Mouse (Mus musculus) kidney, embryonic 14.5 days (tissue): ENCODE results near the gene Rin3. TPM values are rescaled to one million over a fixed set of nuclear protein-coding genes. Genes with fewer than 3 reads are reported as not detected.

Experiments used
- ATAC-seq: fragments of 200-750 bp; cut with Nextera tagmentation; 2 replicates; pipeline ENCODE4 v1.8.0; 2017; ENCODE audit warnings: moderate number of reproducible peaks, mild to moderate bottlenecking, moderate TSS enrichment, moderate library complexity; ENCODE audit not compliant: low FRiP score, low TSS enrichment
- H3K27ac ChIP-seq: fragments of 300-500 bp; sonication (generic); 2 replicates; pipeline ENCODE4 v1.5.1; 2014; ENCODE audit warnings: low read depth, mild to moderate bottlenecking, low read length, moderate library complexity, mixed read lengths
- H3K27me3 ChIP-seq: fragments of 300-500 bp; sonication (generic); 2 replicates; pipeline ENCODE4 v1.6.1; 2014; ENCODE audit warnings: mild to moderate bottlenecking, low read length; ENCODE audit not compliant: control insufficient read depth, insufficient read depth
- H3K36me3 ChIP-seq: fragments of 300-500 bp; sonication (generic); 2 replicates; pipeline ENCODE4 v1.6.1; 2014; ENCODE audit warnings: low read length, mixed read lengths; ENCODE audit not compliant: control insufficient read depth, insufficient read depth
- H3K4me1 ChIP-seq: fragments of 300-500 bp; sonication (generic); 2 replicates; pipeline ENCODE4 v1.6.1; 2014; ENCODE audit warnings: low read length, mixed read lengths; ENCODE audit not compliant: control insufficient read depth, insufficient read depth
- H3K4me2 ChIP-seq: fragments of 300-500 bp; sonication (generic); replicated peaks from 2 replicates; pipeline ENCODE4 v1.6.1; 2014; ENCODE audit warnings: low read depth, mild to moderate bottlenecking, low read length
- H3K4me3 ChIP-seq: fragments of 300-500 bp; sonication (generic); 2 replicates; pipeline ENCODE4 v1.5.1; 2014; ENCODE audit warnings: mild to moderate bottlenecking, low read length
- H3K9ac ChIP-seq: fragments of 300-500 bp; sonication (generic); 2 replicates; pipeline ENCODE4 v1.6.1; 2014; ENCODE audit warnings: low read depth, mild to moderate bottlenecking, low read length, moderate library complexity
- H3K9me3 ChIP-seq: fragments of 300-500 bp; sonication (generic); 2 replicates; pipeline ENCODE4 v1.6.1; 2016; ENCODE audit warnings: low read length; ENCODE audit not compliant: control insufficient read depth
- WGBS: fragments of 180-500 bp; shearing (Covaris S2); extraction: QIAGEN DNeasy Blood & Tissue Kit; methylation state at CpG from one replicate; pipeline ENCODE4 v1.1.7; 2014; 5-methylcytosine and 5-hydroxymethylcytosine counted together
- polyA plus RNA-seq: library from polyadenylated mRNA; unstranded; fragments of >200 nt; fragmentation: Nextera tagmentation; extraction: Ambion mirVana; gene quantifications from 2 replicates; pipeline ENCODE4 v1.2.1, GENCODE M21; 2014

Rin3 gene
- polyA plus RNA-seq, 1 experiment from 2014 or later: 9.2 TPM

DNA sequence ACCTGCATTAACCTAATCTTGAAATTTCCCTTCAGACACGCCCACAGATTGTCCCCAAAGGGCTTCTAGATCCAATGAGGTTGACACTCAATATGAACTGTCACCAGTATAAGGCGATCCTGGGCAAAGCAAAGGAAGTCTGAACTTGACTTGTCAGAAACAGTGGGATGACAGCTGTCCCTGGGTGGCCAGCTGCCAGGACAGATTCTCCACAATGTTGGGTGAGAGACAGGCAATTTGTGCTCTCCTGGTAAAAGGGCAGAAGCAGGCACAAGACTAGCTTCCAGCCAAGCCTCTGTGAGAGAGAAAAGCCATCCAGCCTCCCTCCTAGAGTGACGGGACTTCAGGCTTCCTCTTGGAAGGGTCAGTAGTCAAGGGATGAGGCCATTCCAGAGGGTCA lies 89.5 kb downstream of the Rin3 start:
- no peak overlapping the region for H3K9ac ChIP-seq
- H3K4me1 ChIP-seq: 0 out of 2 replicates have a peak, but pooled peaks cover 5% of the 10 kb centered on the region
- no peak for ATAC-seq
- WGBS: 84% methylated on average over 3 of the region's 3 CpGs
- no peaks in the 10 kb centered on the region for H3K27me3 ChIP-seq
- no peak overlapping the region for H3K27ac ChIP-seq
- no peak overlapping the region for H3K4me3 ChIP-seq
- no peaks in the 10 kb centered on the region for H3K9me3 ChIP-seq
- H3K4me2 ChIP-seq: no peak overlapping the region
- H3K36me3 ChIP-seq: peaks cover 12% of the 10 kb centered on the region; the same call in 1 of the 2 replicates

DNA sequence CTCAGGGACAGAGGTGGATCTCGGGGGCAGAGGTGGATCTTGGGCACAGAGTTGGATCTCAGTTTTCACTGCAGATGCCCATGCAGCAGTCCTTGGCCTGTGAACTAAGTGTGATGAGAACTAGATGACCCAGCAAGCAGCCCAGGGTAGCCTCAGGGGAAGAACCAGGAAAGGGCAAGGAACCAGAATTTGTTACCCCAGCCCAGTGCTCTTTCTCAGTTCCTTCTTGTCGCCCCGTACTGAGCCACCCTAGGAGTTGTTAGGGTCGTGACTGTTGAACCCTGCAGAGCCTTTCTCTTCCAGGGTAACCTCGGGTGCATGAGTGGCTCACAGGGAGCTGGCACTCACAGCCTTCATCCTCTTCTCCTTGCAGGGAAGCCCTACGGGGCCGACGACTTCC lies 99.3 kb downstream of the Rin3 start:
- H3K36me3 ChIP-seq: peaks cover 8% of the 10 kb centered on the region; the same call in 1 of the 2 replicates
- 74% methylated on average over 8 of the region's 8 CpGs for WGBS

DNA sequence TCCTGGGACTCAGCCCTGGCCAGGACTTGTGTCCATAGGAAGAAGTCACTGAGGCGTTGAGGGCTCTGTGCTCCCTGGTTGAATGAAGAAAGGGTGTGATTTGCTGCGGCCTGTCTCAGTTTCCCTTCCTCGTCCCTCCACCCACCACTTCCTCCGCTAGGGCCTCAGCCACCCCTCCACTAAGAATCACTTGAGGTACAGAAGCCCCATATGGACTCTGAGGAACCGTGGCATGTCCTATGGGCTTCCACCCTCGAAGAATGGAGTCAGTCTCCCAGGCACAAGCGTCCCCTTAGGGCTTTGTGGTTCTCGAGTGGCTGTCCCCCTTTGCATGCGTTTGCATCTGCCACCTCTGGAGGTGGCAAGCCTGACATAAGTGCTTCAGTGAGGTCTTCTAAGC lies 100.4 kb downstream of the Rin3 start:
- ATAC-seq: no peak
- H3K27me3 ChIP-seq: no peaks in the 10 kb centered on the region
- WGBS: 87% methylated on average over 9 of the region's 9 CpGs
- no peak overlapping the region for H3K9ac ChIP-seq
- H3K36me3 ChIP-seq: peaks cover 16% of the 10 kb centered on the region; the same call in 1 of the 2 replicates
- no peaks in the 10 kb centered on the region for H3K4me1 ChIP-seq
- H3K4me2 ChIP-seq: no peak overlapping the region
- no peaks in the 10 kb centered on the region for H3K9me3 ChIP-seq
- no peak overlapping the region for H3K27ac ChIP-seq
- H3K4me3 ChIP-seq: no peak overlapping the region

More for the DNA sequence above, 99.3 kb downstream of the Rin3 start:
- H3K9ac ChIP-seq: no peak overlapping the region
- no peak for ATAC-seq
- H3K4me3 ChIP-seq: no peak overlapping the region
- H3K4me1 ChIP-seq: no peaks in the 10 kb centered on the region
- H3K27ac ChIP-seq: no peak overlapping the region
- no peak overlapping the region for H3K4me2 ChIP-seq
- no peaks in the 10 kb centered on the region for H3K9me3 ChIP-seq
- no peaks in the 10 kb centered on the region for H3K27me3 ChIP-seq

DNA sequence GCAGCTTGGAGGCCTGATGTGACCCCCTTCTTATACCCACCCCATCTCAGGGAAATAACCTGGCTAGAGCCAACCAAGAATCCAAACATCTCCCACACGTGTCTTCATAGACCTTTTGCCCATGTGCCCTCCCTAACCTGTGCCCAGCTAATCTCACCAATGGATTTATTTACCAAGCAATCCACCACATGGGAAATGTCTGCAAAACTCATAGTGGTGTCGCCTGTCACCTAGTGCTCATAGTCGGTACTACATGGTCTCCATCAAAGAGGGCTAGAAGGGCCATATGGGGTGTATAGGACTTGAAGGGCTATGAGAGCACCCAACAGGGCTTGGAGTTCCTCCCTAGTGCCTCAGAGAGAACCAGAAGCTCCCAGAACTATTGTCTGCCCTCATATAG lies 102.0 kb downstream of the Rin3 start:
- Histone ChIP-seq H3K4me2 (no peak overlapping the region), H3K27ac (no peak overlapping the region), H3K27me3 (no peaks in the 10 kb centered on the region), H3K4me1 (no peaks in the 10 kb centered on the region), H3K9me3 (no peaks in the 10 kb centered on the region), H3K4me3 (no peak overlapping the region), H3K9ac (no peak overlapping the region), H3K36me3 (peaks cover 20% of the 10 kb centered on the region; the same call in 1 of the 2 replicates)
- no peak for ATAC-seq
- WGBS: 15% methylated on average over 3 of the region's 3 CpGs

DNA sequence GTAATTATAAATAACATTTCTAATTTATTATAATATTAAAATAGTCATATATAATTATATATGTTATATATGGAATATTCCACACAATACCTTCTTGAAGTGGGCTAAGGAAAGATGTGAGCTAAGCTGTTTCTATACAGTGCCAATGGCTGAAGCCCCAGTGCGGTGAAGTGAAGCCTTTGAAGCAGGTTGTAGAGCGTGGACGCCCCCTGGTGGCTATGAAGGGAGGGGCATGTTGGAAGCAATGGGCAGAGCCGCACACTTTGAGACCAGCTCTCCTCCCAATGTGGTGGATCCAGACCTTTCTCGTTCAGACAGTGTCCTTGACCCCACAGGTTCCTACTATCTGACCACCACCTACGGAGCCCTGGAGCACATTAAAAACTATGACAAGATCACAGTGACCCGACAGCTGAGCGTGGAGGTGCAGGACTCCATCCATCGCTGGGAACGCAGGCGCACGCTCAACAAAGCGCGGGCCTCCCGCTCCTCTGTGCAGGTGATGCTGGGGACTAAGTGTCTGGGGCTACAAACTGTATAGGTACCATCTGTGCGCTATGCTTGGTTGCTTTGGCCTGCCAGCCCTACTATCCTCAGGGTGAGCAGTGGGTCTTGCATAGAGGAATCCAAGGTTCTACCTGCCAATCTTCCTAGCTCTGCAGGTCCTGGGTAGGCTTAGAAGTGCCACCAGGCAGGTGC lies 104.5 kb downstream of the Rin3 start:
- ATAC-seq: peak; percentile 83
- no peak overlapping the region for H3K27ac ChIP-seq
- H3K4me3 ChIP-seq: no peak overlapping the region
- no peak overlapping the region for H3K9ac ChIP-seq
- H3K27me3 ChIP-seq: no peaks in the 10 kb centered on the region
- 52% methylated on average over 16 of the region's 16 CpGs for WGBS
- no peak overlapping the region for H3K4me2 ChIP-seq
- H3K9me3 ChIP-seq: no peaks in the 10 kb centered on the region
- H3K36me3 ChIP-seq: peaks cover 28% of the 10 kb centered on the region; the same call in 1 of the 2 replicates
- H3K4me1 ChIP-seq: no peaks in the 10 kb centered on the region

DNA sequence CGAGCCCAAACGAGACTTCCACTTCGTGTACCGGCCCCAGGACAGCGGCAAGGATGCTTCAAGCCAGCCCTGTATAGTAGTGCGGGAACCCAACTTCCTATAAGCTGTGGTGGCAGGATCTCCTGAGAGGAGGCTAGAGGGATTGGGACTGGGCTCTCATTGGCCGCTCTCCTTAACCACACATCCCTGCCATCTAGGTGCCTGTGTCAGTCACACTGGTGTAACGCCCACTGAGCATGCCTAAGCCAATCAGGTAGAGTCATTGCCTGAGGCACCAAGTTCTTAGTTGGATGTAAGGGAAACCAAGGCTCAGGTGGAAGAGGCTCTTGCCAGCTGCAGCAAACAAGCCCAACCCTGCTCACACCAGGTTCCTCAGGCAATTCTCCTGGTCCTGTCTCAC lies 107.2 kb downstream of the Rin3 start:
- Histone ChIP-seq H3K27ac (no peak overlapping the region), H3K4me3 (no peak overlapping the region), H3K4me2 (no peak overlapping the region), H3K27me3 (no peaks in the 10 kb centered on the region), H3K9me3 (no peaks in the 10 kb centered on the region), H3K36me3 (peaks cover 24% of the 10 kb centered on the region; the same call in 1 of the 2 replicates), H3K4me1 (no peaks in the 10 kb centered on the region), H3K9ac (no peak overlapping the region)
- no peak for ATAC-seq
- 34% methylated on average over 8 of the region's 8 CpGs for WGBS

DNA sequence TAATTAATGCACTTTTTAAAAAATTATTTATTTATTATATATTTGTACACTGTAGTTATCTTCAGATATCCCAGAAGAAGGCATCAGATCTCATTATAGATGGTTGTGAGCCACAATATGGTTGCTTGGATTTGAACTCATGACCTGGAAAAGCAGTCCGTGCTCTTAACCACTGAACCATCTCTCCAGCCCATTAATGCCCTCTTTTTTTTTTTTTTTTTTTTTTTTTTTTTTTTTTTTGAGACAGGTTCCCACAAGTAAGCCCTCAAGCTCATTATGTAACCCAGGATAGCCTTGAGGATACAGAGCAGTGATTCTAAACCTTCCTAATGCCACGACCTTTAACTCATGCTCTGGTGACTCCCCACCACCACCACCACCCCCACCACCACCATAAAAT lies 108.3 kb downstream of the Rin3 start:
- H3K9me3 ChIP-seq: no peaks in the 10 kb centered on the region
- 89% methylated on average over 2 of the region's 2 CpGs for WGBS
- 0 out of 2 replicates have a peak, but pooled peaks cover under 1% of the 10 kb centered on the region for H3K4me1 ChIP-seq
- no peak overlapping the region for H3K4me2 ChIP-seq
- H3K4me3 ChIP-seq: no peak overlapping the region
- no peaks in the 10 kb centered on the region for H3K27me3 ChIP-seq
- ATAC-seq: no peak
- no peak overlapping the region for H3K9ac ChIP-seq
- H3K27ac ChIP-seq: no peak overlapping the region
- H3K36me3 ChIP-seq: peaks cover 24% of the 10 kb centered on the region; the same call in 1 of the 2 replicates

DNA sequence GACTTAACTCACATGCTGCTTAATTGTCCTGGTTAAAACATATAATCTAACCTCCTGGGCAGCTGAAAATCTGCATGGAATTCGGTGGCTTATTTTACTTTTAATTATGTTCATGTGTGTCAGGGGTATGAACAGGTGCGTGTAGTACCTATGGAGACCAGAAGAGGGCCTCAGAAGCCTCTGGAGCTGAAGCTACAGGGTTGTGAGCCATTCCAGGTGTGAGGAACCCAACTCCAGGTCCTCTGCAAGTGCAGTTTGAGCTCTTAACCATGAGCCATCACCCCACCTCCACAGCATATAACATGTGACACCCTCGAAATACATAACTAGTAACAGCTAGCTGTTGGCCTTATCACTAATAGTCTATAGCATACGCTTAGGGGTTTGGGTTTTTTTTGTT lies 109.1 kb downstream of the Rin3 start:
- ATAC-seq: no peak
- no peaks in the 10 kb centered on the region for H3K27me3 ChIP-seq
- H3K27ac ChIP-seq: no peak overlapping the region
- no peak overlapping the region for H3K9ac ChIP-seq
- 66% methylated on average over 4 of the region's 4 CpGs for WGBS
- H3K36me3 ChIP-seq: peaks cover 24% of the 10 kb centered on the region; the same call in 1 of the 2 replicates
- H3K4me3 ChIP-seq: no peak overlapping the region
- no peak overlapping the region for H3K4me2 ChIP-seq
- 0 out of 2 replicates have a peak, but pooled peaks cover 3% of the 10 kb centered on the region for H3K4me1 ChIP-seq
- no peaks in the 10 kb centered on the region for H3K9me3 ChIP-seq

DNA sequence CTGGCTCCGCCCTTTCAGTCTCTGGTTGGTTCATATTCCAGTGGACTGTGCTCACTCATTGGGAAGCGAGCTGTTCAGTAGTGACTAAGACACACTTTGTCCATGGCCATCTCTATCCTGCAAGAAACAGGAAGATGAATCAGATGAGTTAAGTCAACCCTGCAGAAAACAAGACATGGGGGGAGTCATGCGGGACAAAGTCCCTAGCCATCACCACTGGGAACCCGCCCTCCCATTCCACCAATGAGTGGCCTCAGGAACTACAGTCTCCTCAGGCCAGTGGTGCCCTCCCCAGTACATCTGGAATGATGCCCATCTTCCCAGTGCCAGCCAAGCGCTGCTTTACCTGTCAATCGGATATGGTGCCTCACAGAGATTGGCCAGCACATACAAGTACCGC lies 111.6 kb downstream of the Rin3 start:
- Histone ChIP-seq H3K27me3 (no peaks in the 10 kb centered on the region), H3K9ac (no peak overlapping the region), H3K4me2 (no peak overlapping the region), H3K27ac (no peak overlapping the region), H3K36me3 (peaks cover 18% of the 10 kb centered on the region; the same call in 1 of the 2 replicates), H3K4me1 (0 out of 2 replicates have a peak, but pooled peaks cover 3% of the 10 kb centered on the region), H3K9me3 (no peaks in the 10 kb centered on the region), H3K4me3 (no peak overlapping the region)
- ATAC-seq: no peak
- WGBS: 88% methylated on average over 7 of the region's 7 CpGs
